Mouse (Mus musculus): Measurements from ENCODE around the gene Ptges. TPM values are rescaled to one million over a fixed set of nuclear protein-coding genes. Genes with fewer than 3 reads are reported as not detected.

Ptges gene
- polyA plus RNA-seq, 1 experiment, result not detected

DNA sequence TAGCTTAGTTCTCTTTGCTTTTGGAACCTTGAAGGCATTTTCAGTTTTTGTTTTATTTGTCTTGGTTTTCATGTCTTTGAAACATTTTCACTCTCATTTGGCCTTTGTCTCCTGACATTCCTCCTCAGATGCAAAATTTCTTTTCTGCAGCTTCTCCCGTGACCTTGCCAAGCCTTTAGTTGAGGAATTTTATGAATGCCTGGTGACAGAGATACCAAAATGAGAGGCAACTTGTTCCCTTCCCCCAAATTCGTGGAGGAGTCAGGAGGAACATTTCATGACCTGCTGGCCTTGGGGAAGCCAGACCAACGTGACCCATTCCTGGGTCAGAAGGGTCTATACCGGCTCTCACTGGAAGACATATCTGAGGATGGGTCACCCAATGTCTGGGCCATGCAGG lies 23.0 kb downstream of the Ptges start:
- no peak overlapping the region for H3K4me3 ChIP-seq (ENCODE audit: insufficient read depth, low read depth, low read length)
- H3K4me1 ChIP-seq (ENCODE audit: control insufficient read depth, insufficient read depth, low read length), result peaks cover 8% of the 10 kb centered on the region; the same call in 1 of the 2 replicates
- TF ChIP-seq CTCF (IDR thresholded peaks at IDR 0.05; ENCODE audit: insufficient read depth, low read depth, low read length) (no peak), POLR2A (IDR thresholded peaks at IDR 0.05; ENCODE audit: insufficient read depth, low read depth, low read length) (no peak)
- WGBS, result 85% methylated on average over 4 of the region's 4 CpGs
- no peak overlapping the region for H3K27ac ChIP-seq (ENCODE audit: insufficient read depth, low read depth, low read length)

DNA sequence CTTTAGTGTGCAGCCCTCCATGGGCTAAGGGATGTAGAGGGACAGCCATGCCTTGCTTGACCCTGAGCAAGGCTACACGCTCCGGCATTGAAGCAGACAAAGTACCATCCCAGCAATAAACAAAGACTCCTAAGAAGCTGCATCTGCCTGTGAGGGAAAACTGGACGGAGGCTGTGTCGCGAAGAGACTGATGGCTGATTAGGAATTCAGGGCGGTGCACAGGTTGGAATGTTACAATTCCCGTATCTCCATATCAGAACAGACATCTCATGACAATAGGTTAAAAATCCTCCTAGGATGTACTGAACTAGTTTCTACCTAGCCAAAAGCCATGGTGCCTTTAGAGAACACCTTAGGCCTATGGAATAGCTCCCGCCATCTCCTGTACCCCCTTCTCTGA lies 23.8 kb downstream of the Ptges start:
- H3K4me1 ChIP-seq (ENCODE audit: control insufficient read depth, insufficient read depth, low read length), result peaks cover 8% of the 10 kb centered on the region; the same call in 1 of the 2 replicates
- H3K4me3 ChIP-seq (ENCODE audit: insufficient read depth, low read depth, low read length), result no peak overlapping the region
- 90% methylated on average over 8 of the region's 8 CpGs for WGBS
- no peak overlapping the region for H3K27ac ChIP-seq (ENCODE audit: insufficient read depth, low read depth, low read length)
- no peak for TF ChIP-seq CTCF (IDR thresholded peaks at IDR 0.05; ENCODE audit: insufficient read depth, low read depth, low read length)
- no peak for TF ChIP-seq POLR2A (IDR thresholded peaks at IDR 0.05; ENCODE audit: insufficient read depth, low read depth, low read length)

DNA sequence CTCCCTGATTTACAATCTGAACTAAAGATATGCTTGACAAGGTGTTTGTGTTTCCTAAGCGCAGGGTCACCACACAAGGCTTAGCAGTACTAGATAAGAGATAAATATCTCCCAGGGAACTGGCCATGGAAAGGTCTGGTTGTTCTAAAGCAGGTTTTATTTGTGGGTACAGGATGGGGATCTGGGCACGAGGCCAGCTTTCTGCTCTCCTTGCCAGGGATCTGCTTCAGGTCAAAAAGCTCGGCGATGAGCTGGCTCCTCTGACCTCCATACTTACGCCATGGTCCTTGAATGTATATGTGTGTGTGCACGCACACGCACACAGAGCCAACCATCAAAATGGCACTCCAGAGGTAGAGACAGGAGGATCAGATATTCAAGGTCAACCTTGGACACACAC lies 24.7 kb downstream of the Ptges start:
- Histone ChIP-seq H3K27ac (ENCODE audit: insufficient read depth, low read depth, low read length) (no peak overlapping the region), H3K4me3 (ENCODE audit: insufficient read depth, low read depth, low read length) (no peak overlapping the region), H3K4me1 (ENCODE audit: control insufficient read depth, insufficient read depth, low read length) (peaks cover 8% of the 10 kb centered on the region; the same call in 1 of the 2 replicates)
- 76% methylated on average over 7 of the region's 7 CpGs for WGBS
- no peak for TF ChIP-seq POLR2A (IDR thresholded peaks at IDR 0.05; ENCODE audit: insufficient read depth, low read depth, low read length)
- TF ChIP-seq CTCF (IDR thresholded peaks at IDR 0.05; ENCODE audit: insufficient read depth, low read depth, low read length), result no peak

DNA sequence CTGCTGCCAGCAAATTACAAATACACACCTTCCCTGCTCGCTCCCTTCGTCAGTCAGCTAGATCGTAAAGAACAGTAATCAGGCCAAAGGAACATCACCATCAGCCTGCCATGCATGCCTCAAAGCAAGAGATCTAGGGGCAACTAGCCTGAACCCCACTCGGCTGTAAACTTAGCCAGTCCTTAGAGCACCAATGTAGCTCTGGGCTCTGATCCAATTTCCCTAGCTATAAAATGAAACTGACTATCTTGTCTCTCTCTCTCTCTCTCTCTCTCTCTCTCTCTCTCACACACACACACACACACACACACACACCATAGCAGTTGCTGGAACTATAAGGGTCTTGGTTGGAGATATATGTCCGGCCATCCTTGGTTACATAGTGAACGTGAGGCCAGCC lies 25.4 kb downstream of the Ptges start:
- peaks cover 8% of the 10 kb centered on the region; the same call in 1 of the 2 replicates for H3K4me1 ChIP-seq (ENCODE audit: control insufficient read depth, insufficient read depth, low read length)
- no peak overlapping the region for H3K27ac ChIP-seq (ENCODE audit: insufficient read depth, low read depth, low read length)
- TF ChIP-seq CTCF (IDR thresholded peaks at IDR 0.05; ENCODE audit: insufficient read depth, low read depth, low read length) (no peak), POLR2A (IDR thresholded peaks at IDR 0.05; ENCODE audit: insufficient read depth, low read depth, low read length) (no peak)
- H3K4me3 ChIP-seq (ENCODE audit: insufficient read depth, low read depth, low read length), result no peak overlapping the region
- 87% methylated on average over 6 of the region's 6 CpGs for WGBS

DNA sequence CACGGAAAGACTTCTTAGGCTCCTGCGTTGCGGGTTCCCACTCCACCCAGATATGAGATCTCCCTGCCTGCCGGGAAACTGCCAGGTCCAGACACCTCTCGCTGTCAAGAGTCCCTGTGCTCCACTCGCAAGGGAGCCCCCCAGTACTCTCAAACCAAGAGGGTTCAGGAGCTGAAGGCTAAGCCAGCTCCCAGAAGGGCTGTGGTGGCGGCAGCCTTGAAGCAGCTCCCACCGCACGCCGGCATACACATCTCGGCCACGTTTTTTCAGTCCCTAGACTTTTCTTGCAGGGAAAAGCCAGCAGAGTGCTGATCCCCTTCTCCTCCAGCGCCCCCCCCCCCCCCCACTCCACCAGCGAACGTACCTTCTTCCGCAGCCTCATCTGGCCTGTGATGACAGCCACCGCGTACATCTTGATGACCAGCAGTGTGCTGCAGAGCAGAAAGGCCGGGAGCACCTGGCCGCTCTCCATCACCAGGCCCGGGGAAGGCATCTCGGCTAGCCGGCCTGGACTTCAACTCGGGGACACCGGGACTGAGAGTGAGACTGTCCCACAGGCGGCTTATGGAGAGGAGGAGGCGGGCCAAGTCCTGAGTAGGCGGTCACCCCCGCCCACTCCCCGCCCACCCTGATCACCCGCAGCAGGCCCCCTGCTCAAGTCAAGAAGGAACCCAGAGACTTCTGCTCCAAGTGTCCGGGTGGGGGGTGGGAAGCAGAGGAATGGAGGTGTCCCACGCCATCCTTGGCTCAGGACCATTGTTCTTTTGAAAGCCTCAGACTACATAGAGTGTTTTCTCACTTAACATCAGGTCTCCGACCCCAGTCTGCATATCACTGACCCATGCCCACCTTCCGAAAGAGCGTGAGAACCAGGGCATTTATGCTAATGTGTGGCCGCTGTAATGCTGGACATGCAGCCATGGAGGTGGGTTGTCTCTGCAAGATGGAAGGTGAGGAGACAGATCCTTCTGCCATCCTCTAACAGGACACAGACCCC lies 26.6 kb downstream of the Ptges start:
- WGBS, result 25% methylated on average over 36 of the region's 37 CpGs
- Histone ChIP-seq H3K27ac (ENCODE audit: insufficient read depth, low read depth, low read length) (no peak overlapping the region), H3K4me3 (ENCODE audit: insufficient read depth, low read depth, low read length) (peak overlapping the region; percentile 24; the same call in 1 of the 2 replicates), H3K4me1 (ENCODE audit: control insufficient read depth, insufficient read depth, low read length) (peaks cover 8% of the 10 kb centered on the region; the same call in 1 of the 2 replicates)
- TF ChIP-seq POLR2A (IDR thresholded peaks at IDR 0.05; ENCODE audit: insufficient read depth, low read depth, low read length), result no peak
- no peak for TF ChIP-seq CTCF (IDR thresholded peaks at IDR 0.05; ENCODE audit: insufficient read depth, low read depth, low read length)

DNA sequence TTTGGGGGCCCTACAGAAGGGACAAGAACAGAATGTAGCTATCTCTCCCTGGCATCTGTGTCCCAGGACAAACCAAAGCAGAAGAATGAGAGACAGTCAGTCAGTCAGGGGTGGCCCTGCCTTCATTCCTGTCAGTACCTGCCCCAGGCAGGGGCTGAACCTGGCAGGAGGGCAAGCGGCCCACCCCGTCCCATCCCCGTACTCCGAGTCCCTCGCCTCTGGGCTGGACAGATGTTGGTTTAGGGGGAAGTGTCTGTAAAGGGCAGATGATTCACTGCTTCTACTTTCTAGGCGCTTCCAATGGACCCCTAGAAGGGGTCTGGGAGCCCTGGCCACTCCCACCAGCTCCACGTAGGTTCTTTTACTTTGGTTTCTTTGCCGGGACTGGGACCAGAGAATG lies 27.4 kb downstream of the Ptges start:
- H3K4me1 ChIP-seq (ENCODE audit: control insufficient read depth, insufficient read depth, low read length), result peaks cover 8% of the 10 kb centered on the region; the same call in 1 of the 2 replicates
- no peak overlapping the region for H3K27ac ChIP-seq (ENCODE audit: insufficient read depth, low read depth, low read length)
- 70% methylated on average over 8 of the region's 8 CpGs for WGBS
- peak overlapping the region; percentile 24; the same call in 1 of the 2 replicates for H3K4me3 ChIP-seq (ENCODE audit: insufficient read depth, low read depth, low read length)
- no peak for TF ChIP-seq CTCF (IDR thresholded peaks at IDR 0.05; ENCODE audit: insufficient read depth, low read depth, low read length)
- no peak for TF ChIP-seq POLR2A (IDR thresholded peaks at IDR 0.05; ENCODE audit: insufficient read depth, low read depth, low read length)

DNA sequence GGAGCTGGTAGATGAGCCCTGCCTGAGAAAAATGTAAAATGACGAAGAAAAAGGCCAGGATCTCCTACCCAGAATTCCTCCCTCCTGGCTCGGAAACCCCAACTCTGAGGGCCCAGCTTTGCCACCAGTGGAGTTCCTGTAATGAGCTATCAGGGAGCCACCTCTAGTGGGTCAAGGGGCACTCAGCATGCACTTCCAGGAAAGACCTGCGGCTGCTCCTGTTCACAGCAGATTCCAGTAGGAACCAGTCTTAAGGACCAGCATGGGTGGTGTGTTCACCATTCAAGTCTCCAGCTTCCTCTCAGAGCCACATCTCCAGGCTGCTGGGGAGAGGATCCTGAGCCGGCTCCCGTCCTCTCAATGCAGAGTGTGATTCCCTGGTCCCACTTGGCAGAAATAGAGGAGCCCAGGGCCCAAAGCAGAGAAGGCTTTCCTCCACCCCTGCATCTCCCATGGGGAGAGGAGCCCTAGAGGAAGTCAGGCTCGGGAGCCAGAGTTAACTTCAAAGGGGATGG lies 28.0 kb downstream of the Ptges start:
- TF ChIP-seq POLR2A (IDR thresholded peaks at IDR 0.05; ENCODE audit: insufficient read depth, low read depth, low read length) (no peak), CTCF (IDR thresholded peaks at IDR 0.05; ENCODE audit: insufficient read depth, low read depth, low read length) (no peak)
- H3K4me3 ChIP-seq (ENCODE audit: insufficient read depth, low read depth, low read length), result no peak overlapping the region
- H3K4me1 ChIP-seq (ENCODE audit: control insufficient read depth, insufficient read depth, low read length), result peaks cover 8% of the 10 kb centered on the region; the same call in 1 of the 2 replicates
- 83% methylated on average over 6 of the region's 6 CpGs for WGBS
- no peak overlapping the region for H3K27ac ChIP-seq (ENCODE audit: insufficient read depth, low read depth, low read length)

DNA sequence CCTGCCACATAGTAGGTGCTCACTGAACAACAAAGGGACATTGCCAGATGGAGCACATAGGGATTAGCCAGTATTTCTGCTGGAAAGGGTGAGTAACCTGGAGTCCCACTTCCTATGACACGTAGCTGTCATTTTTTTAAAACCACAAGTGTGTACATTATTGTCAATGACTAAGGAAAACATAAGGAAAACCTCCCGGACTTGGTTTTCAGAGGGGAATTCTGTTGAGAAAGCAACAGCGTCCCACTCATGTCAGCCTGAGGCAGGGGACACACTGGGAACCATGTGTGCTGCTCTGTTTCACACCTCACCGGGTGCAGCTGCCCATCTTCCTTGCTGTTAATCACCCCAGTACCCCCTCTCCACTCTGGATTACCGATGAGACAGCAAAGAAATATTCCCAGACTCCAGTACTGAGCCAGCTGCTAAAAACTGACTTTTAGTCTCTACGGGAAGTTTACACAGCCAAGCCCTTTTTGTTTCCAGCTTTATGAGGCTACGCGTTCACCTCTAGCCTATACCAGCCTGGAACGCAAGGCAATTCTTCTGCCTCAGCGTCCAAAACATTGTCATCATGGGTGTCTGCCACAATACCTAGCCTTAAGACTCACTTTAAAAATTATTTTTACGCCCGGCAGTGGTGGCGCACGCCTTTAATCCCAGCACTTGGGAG lies 30.1 kb downstream of the Ptges start:
- no peak for TF ChIP-seq CTCF (IDR thresholded peaks at IDR 0.05; ENCODE audit: insufficient read depth, low read depth, low read length)
- Histone ChIP-seq H3K4me1 (ENCODE audit: control insufficient read depth, insufficient read depth, low read length) (peaks cover 8% of the 10 kb centered on the region; the same call in 1 of the 2 replicates), H3K27ac (ENCODE audit: insufficient read depth, low read depth, low read length) (no peak overlapping the region), H3K4me3 (ENCODE audit: insufficient read depth, low read depth, low read length) (no peak overlapping the region)
- 93% methylated on average over 14 of the region's 14 CpGs for WGBS

Data from olfactory bulb, adult 2 months (tissue).